Mouse (Mus musculus) cortical plate, adult 2 months (tissue): ENCODE data around the gene Alg5.

Experiments used
- CTCF ChIP-seq: fragments of 200-500 bp; IDR thresholded peaks from 2 replicates; pipeline ENCODE4 v1.5.1; 2011; ENCODE audit warnings: mild to moderate bottlenecking, control low read depth, low read length; ENCODE audit not compliant: insufficient read depth; ENCODE audit errors: extremely low read depth
- POLR2A ChIP-seq: fragments of 200-500 bp; IDR thresholded peaks from 2 replicates; pipeline ENCODE4 v1.6.1; 2011; ENCODE audit warnings: mild to moderate bottlenecking, low read length, control low read depth; ENCODE audit not compliant: insufficient read depth; ENCODE audit errors: extremely low read depth

DNA sequence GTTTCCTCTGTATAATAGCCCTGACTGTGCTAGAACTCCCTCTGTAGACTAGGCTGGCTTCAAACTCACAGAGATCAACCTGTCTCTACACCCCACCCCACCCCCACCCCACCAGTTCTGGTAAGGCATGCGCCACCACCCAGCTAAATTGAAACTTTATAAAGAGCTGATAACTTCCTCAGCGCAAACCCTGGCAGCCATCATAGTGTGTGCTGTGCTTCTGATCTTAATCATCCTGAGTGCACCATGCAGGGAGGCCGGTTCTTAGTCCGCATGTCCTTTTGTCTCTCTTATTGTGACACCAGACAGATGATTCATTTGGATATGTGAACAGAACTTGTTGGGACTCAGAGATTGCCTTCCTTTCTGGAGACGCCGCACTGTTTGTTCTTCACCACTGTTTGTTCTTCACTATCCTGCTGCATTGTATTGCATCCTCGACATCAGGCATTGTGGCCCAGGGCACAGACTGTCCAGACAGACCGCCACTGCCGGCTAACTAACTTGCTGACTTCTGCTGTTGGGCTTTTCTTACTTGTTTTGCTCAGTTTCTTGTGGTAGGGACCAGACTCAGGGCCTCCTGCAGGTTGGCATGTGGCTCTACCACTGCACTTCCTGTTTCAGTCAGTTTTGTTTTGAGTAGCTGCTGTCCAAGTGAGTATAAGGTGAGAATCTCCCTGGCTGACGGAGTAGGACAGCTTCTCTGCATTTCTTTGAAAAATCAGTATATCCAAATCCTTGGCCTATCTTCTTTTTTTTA, 11.4 kb upstream of the Alg5 start:
- TF ChIP-seq POLR2A (no peak), CTCF (no peak)
